Mouse (Mus musculus) heart, adult 2 months (tissue): ENCODE data around the gene Gm20388. TPM values are rescaled to one million over a fixed set of nuclear protein-coding genes. Genes with fewer than 3 reads are reported as not detected.

Experiments
- DNase-seq, 2 experiments: peaks; one replicate each; pipeline ENCODE4 v3.0.0; 2021
- H3K27ac ChIP-seq: fragments of 200-600 bp; 2 replicates; pipeline ENCODE4 v1.8.1; 2022
- H3K27me3 ChIP-seq: fragments of 200-500 bp; 2 replicates; pipeline ENCODE4 v1.6.1; 2012; ENCODE audit warnings: mild to moderate bottlenecking, low read length, inconsistent platforms, mixed read lengths; ENCODE audit not compliant: control insufficient read depth, insufficient read depth
- H3K36me3 ChIP-seq: fragments of 200-500 bp; 2 replicates; pipeline ENCODE4 v1.6.1; 2012; ENCODE audit warnings: low read length, inconsistent platforms; ENCODE audit not compliant: control insufficient read depth, insufficient read depth
- H3K4me1 ChIP-seq: fragments of 200-500 bp; 2 replicates; pipeline ENCODE4 v1.6.1; 2011; ENCODE audit warnings: low read length; ENCODE audit not compliant: control insufficient read depth, insufficient read depth
- H3K4me3 ChIP-seq: fragments of 200-600 bp; 2 replicates; pipeline ENCODE4 v1.8.1; 2022
- H3K79me2 ChIP-seq: fragments of 200-500 bp; replicated peaks from 2 replicates; pipeline ENCODE4 v1.6.1; 2012; ENCODE audit warnings: mild to moderate bottlenecking, inconsistent platforms, low read length, moderate library complexity, mixed read lengths; ENCODE audit not compliant: control insufficient read depth, insufficient read depth
- H3K9ac ChIP-seq: fragments of 200-500 bp; 2 replicates; pipeline ENCODE4 v1.6.1; 2012; ENCODE audit warnings: low read depth, mild to moderate bottlenecking, control low read depth, inconsistent platforms, low read length, mixed read lengths
- CTCF ChIP-seq: fragments of 200-600 bp; IDR thresholded peaks from 2 replicates; pipeline ENCODE4 v1.8.1; 2022; ENCODE audit warnings: antibody characterized with exemption, mild to moderate bottlenecking, moderate library complexity
- EP300 ChIP-seq: fragments of 200-500 bp; IDR thresholded peaks from 2 replicates; pipeline ENCODE4 v1.6.1; 2011; ENCODE audit warnings: low read depth, low read length, control low read depth; ENCODE audit not compliant: insufficient read depth
- POLR2A ChIP-seq: fragments of 200-500 bp; IDR thresholded peaks from 2 replicates; pipeline ENCODE4 v1.6.1; 2011; ENCODE audit warnings: mild to moderate bottlenecking, low read depth, low read length, control low read depth; ENCODE audit not compliant: insufficient read depth
- WGBS: fragments of 180-500 bp; shearing (Covaris S2); methylation state at CpG from one replicate; pipeline ENCODE4 v1.1.7; 2018; 5-methylcytosine and 5-hydroxymethylcytosine counted together
- intact Hi-C: fragments of 180-260 bp; cut with DNase I; formaldehyde crosslinking; loops from one replicate; pipeline ENCODE4 v1.15.1; 2025
- polyA plus RNA-seq: library from polyadenylated mRNA; depleted of rRNA; stranded (reverse); fragments of >200 nt; gene quantifications from 2 replicates; pipeline ENCODE4 v1.2.3, GENCODE M21; 2012
- total RNA-seq, 2 experiments: library from RNA; stranded (reverse); gene quantifications; 2 replicates each; pipeline ENCODE4 v1.2.3; 2021

The Gm20388 gene
- total and polyA plus RNA-seq, 3 experiments: 1.8 to 32.3 TPM; not detected in 1

GRCm38 (mm10) chr8:123763355-123763754 lies 3852.7 kb downstream of the Gm20388 start:
- DNase-seq: no peak
- no peak overlapping the region for H3K4me3 ChIP-seq
- WGBS: 29% methylated on average over 7 of the region's 7 CpGs
- no peaks in the 10 kb centered on the region for H3K36me3 ChIP-seq
- no peak overlapping the region for H3K27ac ChIP-seq
- H3K4me1 ChIP-seq: peaks cover 3% of the 10 kb centered on the region
- no peaks in the 10 kb centered on the region for H3K27me3 ChIP-seq
- no peak overlapping the region for H3K9ac ChIP-seq
- TF ChIP-seq POLR2A: no peak
- no peak for TF ChIP-seq CTCF
- TF ChIP-seq EP300: no peak
- H3K79me2 ChIP-seq: no peaks in the 10 kb centered on the region
- intact Hi-C loops: loop anchor here (10.0 kb wide), 1 partner anchor 59 kb away; no protein-coding TSS in a partner anchor

GRCm38 (mm10) chr8:123764671-123765070 lies 3854.0 kb downstream of the Gm20388 start:
- Histone ChIP-seq H3K79me2 (no peaks in the 10 kb centered on the region), H3K27ac (no peak overlapping the region), H3K9ac (no peak overlapping the region), H3K27me3 (no peaks in the 10 kb centered on the region), H3K36me3 (no peaks in the 10 kb centered on the region), H3K4me1 (peaks cover 3% of the 10 kb centered on the region), H3K4me3 (no peak overlapping the region)
- TF ChIP-seq POLR2A (no peak), CTCF (peak; percentile 65), EP300 (no peak)
- 48% methylated on average over 4 of the region's 4 CpGs for WGBS
- intact Hi-C loops: loop anchor here (10.0 kb wide), 1 partner anchor 60 kb away; no protein-coding TSS in a partner anchor
- no peak for DNase-seq

- Histone ChIP-seq H3K9ac (no peak overlapping the region), H3K27ac (no peak overlapping the region), H3K4me1 (peaks cover 2% of the 10 kb centered on the region; the same call in 1 of the 2 replicates), H3K4me3 (no peak overlapping the region), H3K36me3 (no peaks in the 10 kb centered on the region), H3K79me2 (no peaks in the 10 kb centered on the region), H3K27me3 (no peaks in the 10 kb centered on the region)
- DNase-seq: no peak
- WGBS: 78% methylated on average over 4 of the region's 4 CpGs
- intact Hi-C loops: loop anchor here (10.0 kb wide), 1 partner anchor 62 kb away; no protein-coding TSS in a partner anchor
- TF ChIP-seq EP300: no peak
- TF ChIP-seq POLR2A: no peak
These were observed 3855.9 kb downstream of the Gm20388 start for GRCm38 (mm10) chr8:123766516-123766915.

- H3K4me1 ChIP-seq: peaks cover 2% of the 10 kb centered on the region; the same call in 1 of the 2 replicates
- no peaks in the 10 kb centered on the region for H3K79me2 ChIP-seq
- 81% methylated on average over 8 of the region's 8 CpGs for WGBS
- H3K27ac ChIP-seq: no peak overlapping the region
- intact Hi-C loops: loop anchor here (2.0 to 10.0 kb wide), 2 partner anchors 63 to 115 kb away; partner anchors contain the start of gene Rhou
- H3K36me3 ChIP-seq: no peaks in the 10 kb centered on the region
- no peak overlapping the region for H3K9ac ChIP-seq
- no peaks in the 10 kb centered on the region for H3K27me3 ChIP-seq
- no peak for DNase-seq
- no peak overlapping the region for H3K4me3 ChIP-seq
- TF ChIP-seq POLR2A: no peak
- no peak for TF ChIP-seq EP300
- no peak for TF ChIP-seq CTCF
These were observed 3857.2 kb downstream of the Gm20388 start for GRCm38 (mm10) chr8:123767874-123768273.

- no peak overlapping the region for H3K4me3 ChIP-seq
- intact Hi-C loops: loop anchor here (2.0 to 10.0 kb wide), 2 partner anchors 64 to 116 kb away; partner anchors contain the start of gene Rhou
- no peaks in the 10 kb centered on the region for H3K79me2 ChIP-seq
- no peak overlapping the region for H3K9ac ChIP-seq
- H3K27me3 ChIP-seq: no peaks in the 10 kb centered on the region
- 60% methylated on average over 16 of the region's 16 CpGs for WGBS
- no peak overlapping the region for H3K27ac ChIP-seq
- H3K36me3 ChIP-seq: no peaks in the 10 kb centered on the region
- TF ChIP-seq CTCF: peak; percentile 87
- TF ChIP-seq POLR2A: no peak
- 0 out of 2 replicates have a peak, but pooled peaks have one; percentile 44 for TF ChIP-seq EP300
- DNase-seq: peak; percentile 51 to 66
- no peaks in the 10 kb centered on the region for H3K4me1 ChIP-seq
These were observed 3858.1 kb downstream of the Gm20388 start for GRCm38 (mm10) chr8:123768492-123769356.

GRCm38 (mm10) chr8:123773468-123773867 lies 3862.8 kb downstream of the Gm20388 start:
- Histone ChIP-seq H3K27ac (no peak overlapping the region), H3K36me3 (no peaks in the 10 kb centered on the region), H3K27me3 (no peaks in the 10 kb centered on the region), H3K9ac (no peak overlapping the region), H3K4me3 (no peak overlapping the region), H3K79me2 (no peaks in the 10 kb centered on the region), H3K4me1 (peaks cover 2% of the 10 kb centered on the region)
- no peak for TF ChIP-seq POLR2A
- no peak for TF ChIP-seq CTCF
- no peak for TF ChIP-seq EP300
- DNase-seq: no peak
- WGBS: 58% methylated on average over 12 of the region's 12 CpGs
- intact Hi-C loops: no loop called here
